Mouse (Mus musculus) lung, adult 18-20 months (tissue): Measurements from ENCODE around the gene Triobp.
A peak's percentile ranks its signal among the peaks of the same experiment; 100 is the strongest.
"Not testable (repeated sequence)": the region's sequence is repeated elsewhere in the genome, so short reads cannot be mapped to it uniquely, and the experiment has no call there.

Experiments used
- DNase-seq, 2 experiments: peaks; one replicate each; pipeline ENCODE4 v3.0.0; 2022; ENCODE audit warnings: mixed read lengths in 2 of 2

Gene Triobp

GRCm38 (mm10) chr15:79002036-79002435, 54.5 kb downstream of the Triobp start:
- peak; percentile 56 to 78 for DNase-seq

DNA sequence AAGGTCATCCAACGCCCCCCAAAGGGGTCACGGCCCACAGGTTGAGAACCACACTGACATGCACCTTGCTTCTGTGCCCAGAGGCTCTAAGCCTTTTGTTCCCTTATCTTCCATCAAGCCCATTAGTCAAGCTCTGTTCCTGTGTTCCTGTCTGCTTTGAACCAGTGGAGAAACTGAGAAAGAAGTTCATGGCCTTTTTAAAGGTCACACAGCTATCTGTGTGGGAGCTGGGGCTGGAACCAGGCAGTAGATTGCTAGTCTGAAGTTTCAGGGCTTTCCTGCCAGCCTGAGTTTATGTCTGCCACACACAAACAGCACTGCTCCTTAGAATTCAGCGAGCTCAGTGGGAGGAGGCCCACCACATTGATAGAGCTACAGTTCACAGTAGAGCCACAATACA, 55.6 kb downstream of the Triobp start:
- DNase-seq: no peak

GRCm38 (mm10) chr15:79005581-79005980, 58.1 kb downstream of the Triobp start:
- no peak for DNase-seq

DNA sequence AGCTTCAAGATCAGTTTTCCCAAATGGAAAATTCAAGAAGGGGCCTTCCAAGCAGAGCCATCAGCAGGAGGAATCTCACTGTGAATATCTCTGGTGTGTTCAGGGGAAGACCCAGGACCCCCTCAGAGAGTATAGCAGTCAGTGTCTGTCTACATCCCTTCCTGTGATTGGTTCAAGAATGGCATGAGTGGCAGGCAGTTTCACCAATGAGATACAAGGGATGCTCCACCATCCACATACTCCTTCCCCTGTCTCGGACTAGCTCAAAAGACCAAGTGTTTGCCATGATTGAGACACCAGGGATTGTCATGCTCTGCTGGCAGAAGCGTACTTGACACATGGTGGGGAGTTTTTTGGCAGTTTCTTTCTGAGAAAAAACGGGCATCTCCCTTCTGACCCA, 59.1 kb downstream of the Triobp start:
- DNase-seq: no peak

DNA sequence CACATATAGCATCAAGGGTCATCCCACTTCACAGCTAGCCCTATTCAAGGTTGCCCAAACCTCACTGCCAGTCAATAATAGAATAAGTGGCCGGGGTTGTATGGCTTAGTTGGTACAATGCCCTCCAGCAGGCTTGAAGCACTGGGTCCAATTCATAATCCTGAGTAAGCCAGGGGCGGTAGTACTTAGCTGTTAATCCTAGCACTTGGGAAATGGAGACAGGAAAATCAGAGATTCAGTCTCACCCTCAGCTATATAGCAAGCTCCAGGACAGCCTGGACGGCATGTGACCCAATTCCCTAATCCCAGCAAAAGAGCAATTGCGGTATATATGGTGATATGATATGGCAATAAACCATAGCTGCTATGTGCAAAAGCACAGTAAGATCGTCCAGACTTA, 59.5 kb downstream of the Triobp start:
- DNase-seq: no peak

DNA sequence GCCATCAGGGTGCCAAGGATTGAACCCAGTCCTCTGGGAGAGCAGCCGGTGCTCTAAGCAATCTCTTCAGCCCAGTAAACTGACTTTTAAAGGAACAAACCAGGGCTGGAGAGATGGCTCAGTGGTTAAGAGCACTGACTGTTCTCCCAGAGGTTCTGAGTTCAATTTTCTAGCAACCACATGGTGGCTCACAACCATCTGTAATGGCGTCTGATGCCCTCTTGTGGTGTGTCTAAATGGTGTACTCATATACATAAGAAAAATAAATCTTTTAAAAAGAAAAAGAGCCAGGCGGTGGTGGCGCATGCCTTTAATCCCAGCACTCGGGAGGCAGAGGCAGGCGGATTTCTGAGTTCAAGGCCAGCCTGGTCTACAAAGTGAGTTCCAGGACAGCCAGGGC, 60.3 kb downstream of the Triobp start:
- not testable (repeated sequence) for DNase-seq

GRCm38 (mm10) chr15:79009734-79010133, 62.2 kb downstream of the Triobp start:
- DNase-seq: no peak

- DNase-seq: no peak
Measured at GRCm38 (mm10) chr15:79011550-79011949, 64.0 kb downstream of the Triobp start.

- DNase-seq: no peak
Measured at GRCm38 (mm10) chr15:79013382-79013781, 65.9 kb downstream of the Triobp start.

- no peak for DNase-seq
Measured at GRCm38 (mm10) chr15:79018191-79018590, 70.7 kb downstream of the Triobp start.

DNA sequence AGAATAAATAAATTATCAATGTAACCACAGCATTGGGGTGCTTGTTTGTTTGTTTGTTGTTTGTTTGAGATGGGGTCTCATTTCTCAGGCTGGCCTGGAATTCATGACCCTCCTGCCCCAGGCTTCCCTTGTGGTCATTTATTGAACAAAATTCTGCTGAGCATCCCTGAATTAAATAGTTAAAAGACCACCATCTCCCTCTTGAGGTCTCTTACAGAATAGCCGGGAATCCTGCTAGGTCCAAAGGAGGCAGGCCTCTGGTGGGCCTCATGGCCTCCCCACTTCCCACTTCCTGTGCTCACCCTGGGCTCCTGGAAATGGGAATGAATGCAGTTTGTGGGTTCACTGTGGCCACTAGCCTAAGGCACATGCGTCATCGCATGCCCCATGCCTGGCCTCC, 71.4 kb downstream of the Triobp start:
- DNase-seq: no peak

DNA sequence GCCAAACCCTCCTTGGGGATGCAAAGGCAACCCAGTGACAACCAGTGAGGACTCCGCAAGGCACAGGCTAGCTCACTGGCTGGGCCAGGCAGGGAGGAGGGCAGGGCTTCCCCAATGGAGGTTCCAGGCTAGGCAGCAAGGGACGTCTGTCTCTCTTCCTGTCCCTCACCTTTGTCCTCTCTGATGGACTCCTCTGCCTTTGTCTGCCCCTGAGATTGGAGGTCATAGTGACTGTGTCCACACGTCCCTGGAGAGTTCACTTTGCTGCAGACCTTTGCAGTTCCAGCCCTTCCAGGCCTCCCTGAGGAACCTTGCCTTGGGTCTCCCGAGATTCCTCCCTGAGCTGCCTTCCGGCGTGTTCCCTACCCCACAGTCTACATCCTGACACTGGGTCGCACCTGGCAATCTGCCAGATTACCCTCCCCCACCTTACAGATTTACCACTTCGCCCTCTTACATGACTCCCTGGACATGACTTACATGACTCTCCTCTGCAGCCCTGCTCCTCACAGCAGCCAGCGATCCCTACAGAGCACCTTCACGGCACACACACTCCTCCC, 75.2 kb downstream of the Triobp start:
- no peak for DNase-seq

- no peak for DNase-seq
Measured at GRCm38 (mm10) chr15:79023366-79023765, 75.8 kb downstream of the Triobp start.

GRCm38 (mm10) chr15:79025687-79026308, 78.3 kb downstream of the Triobp start:
- DNase-seq: no peak

GRCm38 (mm10) chr15:79026511-79027290, 79.2 kb downstream of the Triobp start:
- no peak for DNase-seq

DNA sequence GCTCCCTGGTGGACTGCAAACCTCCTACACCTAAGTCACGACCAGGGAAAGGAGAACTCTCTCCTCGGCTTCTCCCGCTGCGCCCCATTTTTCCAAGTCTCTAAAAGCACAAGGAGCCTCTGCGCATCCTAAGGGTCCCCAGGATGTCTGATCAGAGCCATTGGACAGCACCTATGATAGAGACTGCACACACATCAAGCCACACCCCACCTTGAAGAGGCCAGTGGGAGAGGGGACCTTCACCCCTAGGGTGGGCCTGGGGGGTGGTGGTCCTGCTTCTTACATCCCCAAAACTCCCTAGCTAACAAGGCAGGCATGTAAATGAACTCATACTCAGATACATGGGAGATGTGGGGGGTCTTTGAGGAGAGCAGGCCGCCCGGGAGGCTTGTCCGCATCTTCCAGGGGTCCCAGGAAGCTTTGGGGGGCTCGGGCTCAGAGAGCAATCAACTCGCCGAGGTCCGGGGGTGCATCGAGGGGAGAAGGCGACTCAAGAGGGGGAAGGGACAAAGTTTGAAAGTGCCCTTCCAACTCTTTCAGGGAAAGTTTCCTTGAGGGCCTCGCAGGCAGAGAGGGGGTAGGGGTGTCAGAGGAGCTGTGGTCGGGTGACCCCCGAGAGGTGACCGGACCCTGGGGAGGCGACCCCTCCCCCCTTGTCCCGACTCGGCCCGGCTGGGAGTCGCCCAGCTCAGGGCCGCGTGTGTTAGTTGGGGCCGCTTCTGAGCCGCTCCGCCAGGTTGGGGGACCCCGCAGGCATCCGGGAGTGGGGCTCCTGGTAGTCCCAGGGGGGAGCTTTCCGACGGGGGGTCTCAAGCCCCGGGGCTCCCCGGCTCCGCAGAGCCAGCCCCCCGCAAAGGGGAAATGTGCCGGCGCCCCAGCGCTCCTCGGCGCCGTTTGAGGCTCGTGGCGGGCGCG, 80.0 kb downstream of the Triobp start:
- no peak for DNase-seq

DNA sequence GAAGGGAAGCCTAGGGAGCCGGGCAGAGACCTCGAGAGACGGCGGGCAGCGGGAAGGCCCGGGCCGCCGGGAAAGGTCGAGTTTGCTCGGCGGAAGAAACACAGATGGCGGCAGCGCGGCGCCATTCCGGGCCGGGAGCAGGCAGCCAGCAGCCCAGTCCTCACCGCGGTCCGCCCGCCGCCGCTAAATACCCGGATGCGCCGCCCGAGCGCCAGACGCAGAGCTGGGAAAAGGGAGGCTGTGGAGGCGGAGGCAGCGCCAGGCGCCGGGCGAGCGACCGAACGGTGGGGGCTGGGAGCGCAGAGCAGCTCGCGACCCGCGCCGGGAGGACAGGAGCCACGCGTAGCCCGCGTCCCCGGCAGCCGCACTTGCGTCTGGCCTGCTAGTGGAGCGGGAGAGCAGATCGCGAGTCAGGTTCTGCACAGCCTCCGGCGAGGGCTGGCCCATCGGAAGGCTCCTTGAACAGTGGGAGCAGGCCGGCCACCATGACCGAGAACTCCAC, 80.8 kb downstream of the Triobp start, which contains the start of gene H1f0:
TSS of gene H1f0 (plus strand) at position 214 of the 502 bp plus-strand sequence.
- peak; percentile 91 to 94 for DNase-seq

- no peak for DNase-seq
Measured at GRCm38 (mm10) chr15:79028823-79029484, 81.4 kb downstream of the Triobp start.

DNA sequence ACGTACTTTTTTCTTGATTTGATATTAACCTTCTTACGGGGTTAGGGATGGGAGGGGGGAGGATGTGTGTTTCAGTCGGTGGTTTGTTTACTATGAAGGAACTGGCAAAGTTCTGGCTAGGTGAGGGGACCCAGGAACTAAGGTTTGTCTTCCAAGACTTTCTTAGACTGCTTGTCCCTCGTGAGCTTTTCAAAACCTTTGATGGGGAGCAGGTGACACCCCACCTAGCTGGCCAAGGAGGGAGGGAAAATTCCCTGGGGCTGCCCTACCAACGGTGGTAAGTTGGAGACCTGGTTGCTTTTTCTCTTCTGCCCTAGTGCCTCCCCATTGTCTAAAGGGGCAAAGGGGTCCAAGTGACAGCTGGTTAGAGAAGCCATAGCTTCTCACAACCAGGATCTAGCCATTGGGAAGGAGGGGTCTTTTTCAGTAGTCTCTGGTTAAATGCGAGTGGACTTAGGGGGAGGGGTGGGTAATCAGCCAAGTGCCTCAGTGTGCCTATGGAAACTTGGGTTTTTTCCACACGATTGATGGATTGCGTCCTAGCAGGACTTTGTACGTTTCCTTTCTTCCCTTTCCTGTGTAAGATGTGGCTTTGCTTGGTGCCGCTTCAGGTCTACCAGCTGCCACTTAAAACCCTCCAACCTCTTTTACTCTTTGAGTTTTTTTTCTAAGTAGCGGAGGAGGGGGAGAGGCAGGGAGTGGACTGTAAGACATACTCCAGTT, 82.2 kb downstream of the Triobp start:
- DNase-seq: no peak

DNA sequence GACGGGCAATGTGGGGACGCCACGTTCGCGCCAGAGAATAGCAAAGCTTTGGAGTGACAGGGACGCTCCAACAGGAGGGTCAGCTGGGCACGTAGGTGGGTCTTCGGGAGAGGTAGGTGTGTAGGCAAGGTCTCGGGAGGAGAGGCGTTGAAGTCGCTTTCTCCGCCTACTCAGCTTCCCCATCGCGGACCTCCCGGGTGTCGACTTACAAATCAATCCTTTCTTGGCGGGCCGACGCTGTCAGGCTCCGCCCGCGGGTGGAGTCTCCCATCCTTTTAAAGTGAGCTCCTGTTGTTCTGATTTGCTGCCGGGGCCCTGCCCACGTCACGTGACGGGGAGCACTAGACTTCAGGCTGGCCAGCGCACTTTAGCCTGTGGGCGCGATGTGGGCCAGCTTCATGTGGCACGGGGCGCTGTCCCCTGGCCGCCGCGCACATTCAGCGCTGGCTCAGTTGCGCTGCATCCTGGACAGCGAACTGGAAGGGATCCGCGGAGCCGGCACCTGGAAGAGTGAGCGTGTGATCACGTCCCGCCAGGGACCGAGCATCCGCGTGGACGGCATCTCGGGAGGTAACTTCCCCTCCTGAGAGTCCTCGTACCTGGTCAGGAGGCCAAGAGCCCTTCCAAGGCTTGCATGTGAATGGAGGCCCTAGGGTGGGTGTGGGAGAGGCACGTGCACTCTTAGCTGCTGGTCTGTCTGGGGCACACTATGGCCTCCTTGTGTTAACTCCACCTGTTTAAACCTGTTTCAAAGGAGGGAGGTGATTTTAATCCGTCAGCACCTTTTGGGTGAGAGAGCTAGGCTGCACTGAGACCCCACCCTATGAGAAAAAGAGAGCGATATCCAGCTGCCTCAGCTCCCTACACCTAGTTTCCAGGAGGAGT, 83.3 kb downstream of the Triobp start:
- peak; percentile 94 to 95 for DNase-seq
